Mouse (Mus musculus): ENCODE results near the gene Nelfe.
"Not testable (repeated sequence)": the region's sequence is repeated elsewhere in the genome, so short reads cannot be mapped to it uniquely, and the experiment has no call there.

DNA sequence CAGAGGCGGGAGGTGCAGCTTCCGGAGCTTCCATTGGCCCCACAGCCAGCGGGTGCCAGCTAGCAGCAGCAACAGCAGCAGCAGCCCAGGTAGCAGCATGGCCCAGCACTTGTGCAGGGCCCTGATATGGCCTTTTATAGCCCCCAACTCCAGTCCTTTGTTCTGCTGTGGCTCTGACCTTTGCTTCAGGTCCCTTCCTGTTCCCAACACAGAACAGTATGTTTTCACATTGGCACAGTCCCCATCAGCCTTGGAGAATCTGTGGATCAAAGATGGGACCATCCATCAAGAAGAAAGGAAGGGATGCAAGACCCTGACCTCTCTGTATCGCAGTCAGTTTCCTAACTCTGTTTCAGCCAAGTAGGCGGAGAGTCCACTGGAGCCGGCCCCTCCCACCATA is 45.9 kb upstream of the Nelfe start, which contains the start of gene Cyp21a1:
- not testable (repeated sequence) for TF ChIP-seq CTCF (IDR thresholded peaks at IDR 0.05; ENCODE audit: control insufficient read depth, insufficient read depth, insufficient replicate concordance, low read depth, low read length); POLR2A (IDR thresholded peaks at IDR 0.05; ENCODE audit: control insufficient read depth, low read depth, low read length)
